Mouse (Mus musculus) cerebellum, postnatal 36 days (tissue): Measurements from ENCODE around the gene P2rx7.

Source experiments
- DNase-seq, 2 experiments: peaks; one replicate each; pipeline ENCODE4 v3.0.0; 2021 to 2022; ENCODE audit warnings: mixed read lengths in 2 of 2

The P2rx7 gene

GRCm38 (mm10) chr5:122733881-122734280, 90.2 kb downstream of the P2rx7 start:
- no peak for DNase-seq

DNA sequence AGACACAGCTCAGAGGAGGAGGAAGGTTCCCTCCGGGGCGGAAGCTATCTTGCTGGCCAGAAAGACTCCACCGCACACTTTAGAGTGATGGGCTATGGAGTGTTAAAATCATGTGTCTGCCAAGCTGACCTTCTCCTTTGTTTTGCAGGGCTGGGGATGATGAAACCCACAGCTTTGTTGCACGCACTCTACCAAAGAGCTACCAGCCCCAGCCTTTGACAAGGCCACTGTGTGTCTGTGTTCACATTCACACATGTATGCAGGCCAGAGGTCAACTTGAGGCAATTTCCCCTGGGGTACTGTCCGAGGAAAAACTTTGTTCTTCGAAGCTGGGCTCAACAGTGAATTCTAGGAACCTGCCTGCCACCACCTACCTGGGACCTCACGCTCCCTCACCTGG, 92.1 kb downstream of the P2rx7 start:
- DNase-seq, result no peak

GRCm38 (mm10) chr5:122736761-122737160, 93.0 kb downstream of the P2rx7 start:
- no peak for DNase-seq
